8 mouse cellular contexts compared by ENCODE assay signal in the genomic region with DNA sequence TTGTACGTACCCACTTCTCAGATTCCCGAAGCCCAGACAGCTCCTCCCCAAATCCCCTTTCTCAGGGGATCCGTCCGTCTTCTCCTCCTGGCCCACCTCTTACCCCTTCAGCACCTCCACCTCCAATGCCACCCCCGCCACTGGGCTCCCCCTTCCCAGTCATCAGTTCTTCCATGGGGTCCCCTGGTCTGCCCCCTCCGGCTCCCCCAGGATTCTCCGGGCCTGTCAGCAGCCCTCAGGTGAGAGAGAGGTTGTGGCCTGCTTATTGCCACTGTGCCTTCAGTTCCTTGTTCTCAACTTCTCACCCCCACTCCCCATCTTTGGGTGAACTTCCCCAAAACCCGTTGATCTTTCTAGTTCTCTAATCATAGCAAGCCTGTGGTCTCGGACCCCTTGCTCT. TPM values are rescaled to one million over a fixed set of nuclear protein-coding genes. Genes with fewer than 3 reads are reported as not detected.
DNase-seq lines count a peak whose midpoint lies in the region; ATAC-seq and TF ChIP-seq lines count a peak whose summit lies in the region.

No protein-coding gene starts in this region.

- peak overlapping the region; percentile 89 to 96 (median 90) for H3K4me3 ChIP-seq in CH12.LX (replicated peaks in 1 of 3; ENCODE audit: low read depth in 2 of 3, low read length in 2 of 3, poor library complexity in 1 of 3)
- peak overlapping the region; percentile 90 for H3K4me3 ChIP-seq in hindbrain, embryonic 16.5 days (ENCODE audit: low read length)

- 68% methylated on average over 9 of the region's 9 CpGs for WGBS in hindbrain, embryonic 16.5 days

- peak overlapping the region; percentile 96 for H3K9ac ChIP-seq in CH12.LX (ENCODE audit: insufficient read depth, low read depth)
- H3K9ac ChIP-seq in hindbrain, embryonic 16.5 days (ENCODE audit: low read depth, low read length), result peak overlapping the region; percentile 95; the same call in 1 of the 2 replicates

- H3K79me2 ChIP-seq in CH12.LX (replicated peaks; ENCODE audit: control insufficient read depth, extremely low read depth, insufficient read depth, poor library complexity, severe bottlenecking), result peaks cover 32% of the 10 kb centered on the region

- H3K27ac ChIP-seq in CH12.LX (ENCODE audit: insufficient read depth, low read depth), result no peak overlapping the region; the same call in 1 of the 2 replicates
- H3K27ac ChIP-seq in hindbrain, embryonic 16.5 days (ENCODE audit: low read depth, low read length), result no peak overlapping the region

- peaks cover 48 to 70% of the 10 kb centered on the region in 2 experiments for H3K36me3 ChIP-seq in CH12.LX (replicated peaks in 1 of 2; ENCODE audit: control insufficient read depth in 1 of 2, insufficient read depth in 1 of 2, low read length in 1 of 2)
- H3K36me3 ChIP-seq in hindbrain, embryonic 16.5 days (ENCODE audit: control insufficient read depth, insufficient read depth, low read length), result peaks cover 44% of the 10 kb centered on the region

- no peaks in the 10 kb centered on the region for H3K27me3 ChIP-seq in CH12.LX (replicated peaks)
- H3K27me3 ChIP-seq in hindbrain, embryonic 16.5 days (replicated peaks; ENCODE audit: control insufficient read depth, insufficient read depth, low read length), result no peaks in the 10 kb centered on the region

- TF ChIP-seq RAD21 in CH12.LX (IDR thresholded peaks at IDR 0.05; ENCODE audit: low read depth, low read length), result no peak

- dilution Hi-C loops in CH12.LX (cut with MboI; ENCODE audit: extremely low pct_ligation_motif_present, extremely low pct_unique_long_range_greater_than_20kb, low sequenced_read_pairs), result no loop called here

- ATAC-seq in hindbrain, embryonic 16.5 days, result no peak

- in situ Hi-C loops in CH12.LX (cut with MboI; ENCODE audit: low pct_ligation_motif_present, low pct_unique_long_range_greater_than_20kb, low sequenced_read_pairs), result no loop called here

- no peak for TF ChIP-seq CTCF in CH12.LX (conservative IDR thresholded peaks at IDR 0.05 in 1 of 2, IDR thresholded peaks at IDR 0.05 in 1 of 2; ENCODE audit: low read depth in 2 of 2, low read length in 2 of 2)

- TF ChIP-seq POLR2A in CH12.LX (IDR thresholded peaks at IDR 0.05; ENCODE audit: low read depth, low read length), result no peak

- H3K9me3 ChIP-seq in CH12.LX (replicated peaks; ENCODE audit: low read length), result no peaks in the 10 kb centered on the region
- no peaks in the 10 kb centered on the region for H3K9me3 ChIP-seq in hindbrain, embryonic 16.5 days (ENCODE audit: control insufficient read depth, low read length)

- DNase-seq in kidney, adult 11 months, result peak; percentile 36
- no peak for DNase-seq in kidney, adult 18-20 months
- peak; percentile 35 for DNase-seq in CH12.LX (ENCODE audit: extremely low read depth)
- DNase-seq in cerebellum, postnatal 25 days, result peak; percentile 32 to 47
- peak; percentile 44 to 45 for DNase-seq in lung, postnatal 4 days
- no peak for DNase-seq in Muller cell, postnatal 12 days (ENCODE audit: inconsistent ontology term)
- no peak for DNase-seq in right cerebral cortex, postnatal 25 days

- H3K4me2 ChIP-seq in CH12.LX (ENCODE audit: insufficient read depth, low read depth, poor library complexity, severe bottlenecking), result peak overlapping the region; percentile 67
- peak overlapping the region; percentile 66 for H3K4me2 ChIP-seq in hindbrain, embryonic 16.5 days (ENCODE audit: low read length)

- no peak for TF ChIP-seq EP300 in CH12.LX (IDR thresholded peaks at IDR 0.05; ENCODE audit: low read length)

- peaks cover 21 to 45% of the 10 kb centered on the region in 2 experiments for H3K4me1 ChIP-seq in CH12.LX (ENCODE audit: control insufficient read depth in 1 of 2, insufficient read depth in 2 of 2)
- H3K4me1 ChIP-seq in hindbrain, embryonic 16.5 days (ENCODE audit: control insufficient read depth, insufficient read depth, low read depth, low read length), result peaks cover 38% of the 10 kb centered on the region

TF ChIP-seq in CH12.LX, 34 proteins besides CTCF, POLR2A, EP300 and RAD21:
- TF ChIP-seq PAX5 (IDR thresholded peaks at IDR 0.05; ENCODE audit: low read length) (no peak), MAFK (IDR thresholded peaks at IDR 0.05; ENCODE audit: insufficient replicate concordance, low read length) (no peak), USF1 (IDR thresholded peaks at IDR 0.05; ENCODE audit: low read depth, low read length) (no peak), POLR2AphosphoS2 (IDR thresholded peaks at IDR 0.05; ENCODE audit: low read depth, low read length) (no peak), ZNF384 (IDR thresholded peaks at IDR 0.05; ENCODE audit: low read depth, low read length) (no peak), MAX (IDR thresholded peaks at IDR 0.05; ENCODE audit: low read length) (no peak), MYC (IDR thresholded peaks at IDR 0.05; ENCODE audit: low read depth, low read length) (no peak), GABPA (IDR thresholded peaks at IDR 0.05; ENCODE audit: insufficient replicate concordance, low read depth, low read length) (no peak), ETS1 (conservative IDR thresholded peaks at IDR 0.05; ENCODE audit: low read depth, low read length) (no peak), CHD1 (IDR thresholded peaks at IDR 0.05; ENCODE audit: low read depth, low read length) (no peak)

RNA-seq across cellular contexts. Expression of gene Rxrb, which starts 1.2 kb away (rescaled TPM):
- total RNA-seq in CH12.LX (2012; rRNA removed) (42.7 and 47.7 TPM in 2 replicates), CH12.LX (2014; rRNA removed) (27.0 and 27.4 TPM in 2 replicates)
- polyA plus RNA-seq in CH12.LX (2012; ENCODE audit: insufficient read length, low read depth), result 36.9 and 41.4 TPM in 2 replicates
- 53.3 and 54.1 TPM in 2 replicates for polyA plus RNA-seq in hindbrain, embryonic 16.5 days (2015; fragmentation: Nextera tagmentation; extraction: Ambion mirVana)

RNA-seq across cellular contexts. Expression of gene Slc39a7, which starts 1.3 kb away (rescaled TPM):
- 116 and 160 TPM in 2 replicates for total RNA-seq in CH12.LX (2012; rRNA removed)
- 96.8 and 97.2 TPM in 2 replicates for total RNA-seq in CH12.LX (2014; rRNA removed)
- 105 and 108 TPM in 2 replicates for polyA plus RNA-seq in CH12.LX (2012; ENCODE audit: insufficient read length, low read depth)
- polyA plus RNA-seq in hindbrain, embryonic 16.5 days (2015; fragmentation: Nextera tagmentation; extraction: Ambion mirVana), result 180 and 186 TPM in 2 replicates

RNA-seq across cellular contexts. Expression of gene H2-Ke6, which starts 4.9 kb away (rescaled TPM):
- 44.8 and 47.1 TPM in 2 replicates for total RNA-seq in CH12.LX (2012; rRNA removed)
- 20.4 and 20.8 TPM in 2 replicates for total RNA-seq in CH12.LX (2014; rRNA removed)
- polyA plus RNA-seq in CH12.LX (2012; ENCODE audit: insufficient read length, low read depth), result 31.7 and 34.5 TPM in 2 replicates
- 69.5 and 74.1 TPM in 2 replicates for polyA plus RNA-seq in hindbrain, embryonic 16.5 days (2015; fragmentation: Nextera tagmentation; extraction: Ambion mirVana)

RNA-seq across cellular contexts. Expression of gene Col11a2, which starts 6.4 kb away (rescaled TPM):
- 6.0 and 7.6 TPM in 2 replicates for total RNA-seq in CH12.LX (2012; rRNA removed)
- total RNA-seq in CH12.LX (2014; rRNA removed), result 3.0 and 4.5 TPM in 2 replicates
- polyA plus RNA-seq in CH12.LX (2012; ENCODE audit: insufficient read length, low read depth), result 5.8 and 7.2 TPM in 2 replicates
- polyA plus RNA-seq in hindbrain, embryonic 16.5 days (2015; fragmentation: Nextera tagmentation; extraction: Ambion mirVana), result 4.7 and 6.7 TPM in 2 replicates

RNA-seq across cellular contexts. Expression of gene Ring1, which starts 8.3 kb away (rescaled TPM):
- total RNA-seq in CH12.LX (2012; rRNA removed), result 8.6 and 11.9 TPM in 2 replicates
- total RNA-seq in CH12.LX (2014; rRNA removed), result 11.5 and 13.7 TPM in 2 replicates
- polyA plus RNA-seq in CH12.LX (2012; ENCODE audit: insufficient read length, low read depth), result 18.0 and 23.1 TPM in 2 replicates
- polyA plus RNA-seq in hindbrain, embryonic 16.5 days (2015; fragmentation: Nextera tagmentation; extraction: Ambion mirVana), result 17.3 and 18.5 TPM in 2 replicates

Comparison
In these comparisons a context has a peak if more than half of its experiments do, and no peak if none do; other contexts are left out.
1. DNase-seq: peak in kidney, adult 11 months (single experiment), CH12.LX (single experiment), cerebellum, postnatal 25 days (2 of 2) and lung, postnatal 4 days (2 of 2); none in kidney, adult 18-20 months (single experiment), Muller cell, postnatal 12 days (single experiment) and right cerebral cortex, postnatal 25 days (single experiment).